Mouse (Mus musculus) spleen, adult 2 months (tissue): ENCODE results near the gene Maml1.

Source experiments
- CTCF ChIP-seq: fragments of 200-500 bp; IDR thresholded peaks from 2 replicates; pipeline ENCODE4 v1.5.1; 2011; ENCODE audit warnings: mild to moderate bottlenecking, inconsistent platforms; ENCODE audit not compliant: insufficient read depth, insufficient read length, insufficient replicate concordance; ENCODE audit errors: extremely low read depth
- POLR2A ChIP-seq: fragments of 200-500 bp; IDR thresholded peaks from 2 replicates; pipeline ENCODE4 v1.6.1; 2011; ENCODE audit warnings: low read depth, low read length, inconsistent platforms

GRCm38 (mm10) chr11:50277025-50277424 is 15.1 kb downstream of the Maml1 start:
- TF ChIP-seq POLR2A (no peak), CTCF (no peak)
